Mouse (Mus musculus): ENCODE measurements around the gene Krt88.

GRCm38 (mm10) chr15:101484939-101485338 is 37.4 kb downstream of the Krt88 start:
- TF ChIP-seq TAL1 (IDR thresholded peaks at IDR 0.05; ENCODE audit: low read length): no peak
- TF ChIP-seq GATA1 (IDR thresholded peaks at IDR 0.05; ENCODE audit: low read length): no peak

Measured in erythroblast, embryonic 14.5 days (primary cell).